Mouse (Mus musculus) myocyte (in vitro differentiated cells): ENCODE measurements around the gene Dach1. TPM values are rescaled to one million over a fixed set of nuclear protein-coding genes. Genes with fewer than 3 reads are reported as not detected.

ENCODE experiments used
- H3K27me3 ChIP-seq: one replicate; pipeline ENCODE4 v1.6.1; 2011; ENCODE audit not compliant: control insufficient read depth, insufficient read depth, insufficient read length
- H3K36me3 ChIP-seq: one replicate; pipeline ENCODE4 v1.6.1; 2011; ENCODE audit not compliant: control insufficient read depth, insufficient read depth
- H3K4me2 ChIP-seq: one replicate; pipeline ENCODE4 v1.6.1; 2011; ENCODE audit warnings: low read depth, control low read depth
- H3K4me3 ChIP-seq: one replicate; pipeline ENCODE4 v1.5.1; 2011; ENCODE audit warnings: mild to moderate bottlenecking, control low read depth, moderate library complexity
- H3K79me2 ChIP-seq: one replicate; pipeline ENCODE4 v1.6.1; 2011; ENCODE audit not compliant: control insufficient read depth, insufficient read depth
- H3ac ChIP-seq: one replicate; pipeline ENCODE4 v1.6.1; 2011; ENCODE audit not compliant: control insufficient read depth, insufficient read length
- CEBPB ChIP-seq: IDR thresholded peaks from 2 replicates; pipeline ENCODE4 v1.6.1; 2011; ENCODE audit warnings: mild to moderate bottlenecking, moderate library complexity; ENCODE audit not compliant: poor library complexity, insufficient read depth, severe bottlenecking
- E2F4 ChIP-seq: IDR thresholded peaks from one replicate; pipeline ENCODE4 v1.6.1; 2011; ENCODE audit warnings: mild to moderate bottlenecking, control low read depth, moderate library complexity; ENCODE audit not compliant: insufficient read depth
- MAX ChIP-seq: IDR thresholded peaks from one replicate; pipeline ENCODE4 v1.6.1; 2011; ENCODE audit warnings: low read depth, mild to moderate bottlenecking, control low read depth
- MYOD1 ChIP-seq, 3 experiments: IDR thresholded peaks; one replicate each; pipeline ENCODE4 v1.6.1; 2011; ENCODE audit warnings: control low read depth in 2 of 3, low read depth in 2 of 3, mild to moderate bottlenecking in 2 of 3, moderate library complexity in 1 of 3; ENCODE audit not compliant: insufficient read length in 2 of 3, control insufficient read depth in 1 of 3
- MYOG ChIP-seq, 3 experiments: IDR thresholded peaks; one replicate each; pipeline ENCODE4 v1.6.1; 2011; ENCODE audit warnings: control low read depth in 2 of 3, low read depth in 2 of 3, mild to moderate bottlenecking in 2 of 3; ENCODE audit not compliant: insufficient read length in 2 of 3, control insufficient read depth in 1 of 3, insufficient read depth in 1 of 3
- POLR2A ChIP-seq: IDR thresholded peaks from one replicate; pipeline ENCODE4 v1.6.1; 2011; ENCODE audit warnings: low read depth, mild to moderate bottlenecking, control low read depth, moderate library complexity; ENCODE audit not compliant: insufficient read length
- POLR2AphosphoS2 ChIP-seq: IDR thresholded peaks from one replicate; pipeline ENCODE4 v1.6.1; 2011; ENCODE audit warnings: low read depth, control low read depth; ENCODE audit not compliant: insufficient read length
- REST ChIP-seq: IDR thresholded peaks from one replicate; pipeline ENCODE4 v1.6.1; 2011; ENCODE audit warnings: mild to moderate bottlenecking, control low read depth, moderate library complexity; ENCODE audit not compliant: insufficient read depth, insufficient read length
- SRF ChIP-seq: IDR thresholded peaks from one replicate; pipeline ENCODE4 v1.6.1; 2011; ENCODE audit warnings: low read depth; ENCODE audit not compliant: control insufficient read depth, insufficient read length
- TCF12 ChIP-seq: IDR thresholded peaks from one replicate; pipeline ENCODE4 v1.6.1; 2011; ENCODE audit warnings: mild to moderate bottlenecking, control low read depth; ENCODE audit not compliant: poor library complexity, insufficient read depth, severe bottlenecking
- TCF3 ChIP-seq: IDR thresholded peaks from one replicate; pipeline ENCODE4 v1.6.1; 2011; ENCODE audit warnings: low read depth, control low read depth; ENCODE audit not compliant: insufficient read length
- USF1 ChIP-seq: IDR thresholded peaks from one replicate; pipeline ENCODE4 v1.6.1; 2011; ENCODE audit warnings: low read depth, mild to moderate bottlenecking, control low read depth, moderate library complexity
- polyA plus RNA-seq: library from polyadenylated mRNA; unstranded; fragments of >200 nt; fragmentation: generic; extraction: Trizol; gene quantifications from one replicate; pipeline ENCODE4 v1.2.1, GENCODE M21; 2012; ENCODE audit warnings: missing spikeins

Gene Dach1
- polyA plus RNA-seq, 1 experiment = not detected

- no peak overlapping the region for H3K4me3 ChIP-seq
- no peak overlapping the region for H3ac ChIP-seq
- no peaks in the 10 kb centered on the region for H3K36me3 ChIP-seq
- TF ChIP-seq SRF (no peak), CEBPB (no peak), REST (no peak), E2F4 (no peak), POLR2A (no peak), MAX (no peak), TCF12 (no peak), MYOG (IDR thresholded peaks at IDR 0.05; ENCODE audit: control insufficient read depth in 1 of 3, insufficient read depth in 1 of 3, insufficient read length in 2 of 3, low read depth in 2 of 3) (no peak), USF1 (no peak), TCF3 (no peak), MYOD1 (IDR thresholded peaks at IDR 0.05; ENCODE audit: control insufficient read depth in 1 of 3, insufficient read length in 2 of 3, low read depth in 2 of 3) (no peak), POLR2AphosphoS2 (no peak)
- no peaks in the 10 kb centered on the region for H3K79me2 ChIP-seq
- no peak overlapping the region for H3K4me2 ChIP-seq
- no peaks in the 10 kb centered on the region for H3K27me3 ChIP-seq
Observed at GRCm38 (mm10) chr14:98008501-98008900, 161.1 kb downstream of the Dach1 start.

- TF ChIP-seq MYOD1 (IDR thresholded peaks at IDR 0.05; ENCODE audit: control insufficient read depth in 1 of 3, insufficient read length in 2 of 3, low read depth in 2 of 3) (no peak), REST (no peak), MYOG (IDR thresholded peaks at IDR 0.05; ENCODE audit: control insufficient read depth in 1 of 3, insufficient read depth in 1 of 3, insufficient read length in 2 of 3, low read depth in 2 of 3) (no peak), CEBPB (no peak), POLR2A (no peak), TCF3 (no peak), E2F4 (no peak), POLR2AphosphoS2 (no peak), MAX (no peak), USF1 (no peak), TCF12 (no peak), SRF (no peak)
- H3K79me2 ChIP-seq = no peaks in the 10 kb centered on the region
Observed at GRCm38 (mm10) chr14:98002021-98002680, 167.4 kb downstream of the Dach1 start.

GRCm38 (mm10) chr14:97998584-97998983, 171.0 kb downstream of the Dach1 start:
- H3ac ChIP-seq = no peak overlapping the region
- no peaks in the 10 kb centered on the region for H3K27me3 ChIP-seq
- no peak for TF ChIP-seq TCF3
- no peak for TF ChIP-seq MYOG (IDR thresholded peaks at IDR 0.05; ENCODE audit: control insufficient read depth in 1 of 3, insufficient read depth in 1 of 3, insufficient read length in 2 of 3, low read depth in 2 of 3)
- no peak for TF ChIP-seq POLR2AphosphoS2
- no peak for TF ChIP-seq SRF
- TF ChIP-seq TCF12 = no peak
- no peak for TF ChIP-seq POLR2A
- TF ChIP-seq REST = no peak
- TF ChIP-seq USF1 = no peak
- TF ChIP-seq CEBPB = no peak
- TF ChIP-seq MYOD1 (IDR thresholded peaks at IDR 0.05; ENCODE audit: control insufficient read depth in 1 of 3, insufficient read length in 2 of 3, low read depth in 2 of 3) = no peak
- TF ChIP-seq E2F4 = no peak
- TF ChIP-seq MAX = no peak
- H3K4me2 ChIP-seq = no peak overlapping the region
- no peak overlapping the region for H3K4me3 ChIP-seq
- H3K79me2 ChIP-seq = no peaks in the 10 kb centered on the region
- no peaks in the 10 kb centered on the region for H3K36me3 ChIP-seq

More at GRCm38 (mm10) chr14:98002021-98002680, 167.4 kb downstream of the Dach1 start:
- no peak overlapping the region for H3K4me2 ChIP-seq
- H3K4me3 ChIP-seq = no peak overlapping the region
- no peaks in the 10 kb centered on the region for H3K27me3 ChIP-seq
- no peak overlapping the region for H3ac ChIP-seq
- no peaks in the 10 kb centered on the region for H3K36me3 ChIP-seq

GRCm38 (mm10) chr14:97983251-97983650, 186.3 kb downstream of the Dach1 start:
- no peaks in the 10 kb centered on the region for H3K79me2 ChIP-seq
- no peak overlapping the region for H3K4me2 ChIP-seq
- no peak overlapping the region for H3ac ChIP-seq
- no peaks in the 10 kb centered on the region for H3K36me3 ChIP-seq
- TF ChIP-seq SRF = no peak
- no peak for TF ChIP-seq MYOD1 (IDR thresholded peaks at IDR 0.05; ENCODE audit: control insufficient read depth in 1 of 3, insufficient read length in 2 of 3, low read depth in 2 of 3)
- TF ChIP-seq CEBPB = no peak
- TF ChIP-seq POLR2A = no peak
- TF ChIP-seq E2F4 = no peak
- no peak for TF ChIP-seq REST
- no peak for TF ChIP-seq MAX
- TF ChIP-seq TCF3 = no peak
- no peak for TF ChIP-seq MYOG (IDR thresholded peaks at IDR 0.05; ENCODE audit: control insufficient read depth in 1 of 3, insufficient read depth in 1 of 3, insufficient read length in 2 of 3, low read depth in 2 of 3)
- TF ChIP-seq USF1 = no peak
- TF ChIP-seq TCF12 = no peak
- TF ChIP-seq POLR2AphosphoS2 = no peak
- no peak overlapping the region for H3K4me3 ChIP-seq
- no peaks in the 10 kb centered on the region for H3K27me3 ChIP-seq
